Mouse (Mus musculus) kidney, postnatal 14 days (tissue): ENCODE data around the gene Prps2.
"Not testable (repeated sequence)": the region's sequence is repeated elsewhere in the genome, so short reads cannot be mapped to it uniquely, and the experiment has no call there.

ENCODE experiments used
- DNase-seq: peaks from one replicate; pipeline ENCODE4 v3.0.0; 2022; ENCODE audit warnings: mixed read lengths

Gene Prps2

DNA sequence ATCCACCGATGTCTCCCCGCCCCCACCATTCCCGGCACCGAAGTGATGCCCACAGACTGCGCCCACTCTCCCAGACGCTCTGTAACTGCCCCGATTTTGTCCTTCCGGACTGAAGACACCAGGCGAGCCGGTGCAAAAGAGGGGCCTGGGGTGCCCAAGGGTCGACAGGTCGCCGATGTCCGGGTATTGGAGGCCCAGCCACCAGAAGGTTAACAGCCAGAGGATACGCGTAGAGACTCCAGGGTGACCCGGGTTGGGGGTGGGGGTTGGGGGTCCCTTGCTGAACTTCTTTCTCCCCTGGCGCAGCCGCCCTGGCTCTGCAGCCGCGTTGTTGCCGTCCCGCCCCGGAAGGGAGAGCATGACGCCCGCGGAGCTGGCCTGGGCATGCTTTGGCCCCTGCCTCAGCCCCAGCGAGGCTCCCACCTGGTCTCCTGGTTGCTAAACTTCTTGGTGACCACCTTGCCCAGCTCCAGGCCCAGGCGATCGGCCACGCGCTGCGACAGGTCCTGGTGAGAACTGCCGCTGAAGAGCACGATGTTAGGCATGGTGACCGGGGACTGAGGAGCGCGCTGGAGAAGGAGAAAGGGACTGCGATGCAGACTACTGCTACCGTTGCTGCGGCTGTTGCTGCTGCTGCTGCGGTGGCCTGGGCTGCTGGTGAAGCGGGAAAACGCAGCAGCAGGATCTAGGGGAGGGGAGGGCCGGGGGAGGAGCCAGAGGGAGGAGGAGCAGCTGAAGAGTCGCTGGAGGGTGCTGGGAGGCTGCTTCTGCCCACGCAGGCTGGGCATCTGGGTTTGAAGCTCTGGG, at the start of gene Prps2:
Gene Prps2, minus strand, starts transcription at position 703 of the 807 bp plus-strand sequence.
- DNase-seq = peak; percentile 56

DNA sequence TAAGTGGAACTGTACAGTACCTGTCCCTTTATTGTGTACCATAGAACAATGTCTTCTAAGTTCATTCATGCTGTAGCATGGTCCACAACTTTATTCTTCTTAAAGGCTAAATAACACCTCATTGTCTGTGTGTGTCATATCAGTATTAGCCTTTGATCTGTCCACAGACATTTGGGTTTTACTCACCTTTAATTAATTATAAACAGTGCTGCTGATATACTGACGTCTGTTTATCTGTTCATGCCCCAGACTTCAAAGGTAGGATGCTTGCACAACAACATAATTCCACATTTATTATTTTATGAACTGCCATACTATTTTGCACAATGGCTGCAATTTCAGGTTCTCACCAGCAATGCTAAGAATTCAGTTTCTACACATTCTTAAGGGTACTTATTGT, 35.1 kb upstream of the Prps2 start:
- DNase-seq = no peak

DNA sequence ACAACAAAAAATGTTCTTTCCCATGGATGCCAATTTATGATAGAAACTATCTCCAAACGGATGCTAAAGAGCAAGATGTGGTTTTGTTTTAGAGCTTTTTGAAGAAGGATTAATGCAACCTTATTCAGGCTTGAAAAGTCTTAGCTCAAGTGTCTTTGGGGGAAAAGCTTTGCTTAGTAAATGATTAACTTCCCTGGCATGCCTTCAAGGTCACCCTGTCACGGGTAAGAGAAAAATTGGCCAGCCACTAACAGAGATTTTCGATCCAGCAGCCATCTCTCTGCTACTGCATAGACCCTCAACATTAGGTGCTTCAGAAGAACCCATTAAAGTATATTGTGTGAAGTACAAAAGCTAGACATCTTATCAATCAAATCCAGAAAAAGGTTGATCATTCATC, 12.4 kb upstream of the Prps2 start:
- DNase-seq = peak; percentile 56

DNA sequence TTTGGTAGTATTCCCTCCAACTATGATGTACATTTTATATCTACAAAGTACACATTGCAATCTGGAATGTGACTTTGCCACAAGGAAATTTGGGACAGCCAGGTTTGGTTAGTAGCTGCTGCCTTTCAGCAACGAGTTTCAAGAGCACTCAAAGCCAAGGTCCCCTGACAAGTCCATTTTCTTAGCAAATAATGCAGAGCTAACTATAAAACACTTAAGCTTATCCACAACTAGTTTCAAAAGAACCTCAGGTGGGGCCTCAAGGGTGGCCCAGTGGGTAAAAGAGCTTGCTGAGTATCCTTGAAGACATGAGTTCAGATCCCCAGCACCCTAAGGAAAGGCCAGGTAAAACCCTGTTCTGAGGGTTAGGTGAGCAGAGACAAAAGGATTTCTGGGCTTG, 4.1 kb upstream of the Prps2 start:
- no peak for DNase-seq

- no peak for DNase-seq
These were observed 271 bp upstream of the Prps2 start for GRCm38 (mm10) chrX:167382854-167383186.

- peak; percentile 19 for DNase-seq
These were observed 934 bp downstream of the Prps2 start for GRCm38 (mm10) chrX:167381583-167382046.

DNA sequence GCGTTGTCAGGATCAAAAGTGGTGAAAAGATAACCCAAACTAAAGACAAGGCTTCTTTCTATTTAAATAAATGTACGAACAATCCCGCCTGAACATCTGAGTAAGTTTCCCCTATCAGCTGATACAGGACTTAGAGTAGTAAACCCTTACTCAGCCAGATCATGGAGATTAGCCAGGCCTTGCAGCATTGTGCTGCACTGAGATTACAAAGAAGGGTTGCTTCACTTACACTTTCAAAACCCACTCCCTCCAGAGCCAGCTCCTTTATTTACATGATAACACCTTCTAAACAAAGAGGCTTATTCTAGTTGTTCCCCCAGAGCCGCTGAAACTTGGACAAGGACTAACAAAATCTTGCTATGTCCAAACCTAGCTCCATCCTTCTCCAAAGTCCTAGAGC, 2.5 kb downstream of the Prps2 start:
- no peak for DNase-seq

DNA sequence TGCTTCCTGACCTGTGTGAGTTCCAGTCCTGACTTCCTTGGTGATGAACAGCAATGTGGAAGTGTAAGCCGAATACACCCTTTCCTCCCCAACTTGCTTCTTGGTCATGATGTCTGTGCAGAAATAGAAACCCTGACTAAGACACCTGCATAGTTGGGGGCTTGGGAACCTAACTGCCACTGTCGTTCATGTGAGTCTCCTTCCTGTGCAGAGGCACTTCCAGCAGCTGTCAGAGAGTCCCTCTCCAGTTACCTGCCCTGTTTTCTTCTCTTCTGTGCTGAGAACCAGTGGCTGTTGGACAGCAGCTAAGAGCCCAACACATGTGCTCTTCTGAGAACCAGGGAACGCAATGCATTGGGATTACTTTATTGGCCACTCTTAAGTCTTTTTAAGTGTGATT, 21.3 kb downstream of the Prps2 start:
- DNase-seq = not testable (repeated sequence)

- DNase-seq = no peak
These were observed 22.8 kb downstream of the Prps2 start for GRCm38 (mm10) chrX:167359704-167360103.

DNA sequence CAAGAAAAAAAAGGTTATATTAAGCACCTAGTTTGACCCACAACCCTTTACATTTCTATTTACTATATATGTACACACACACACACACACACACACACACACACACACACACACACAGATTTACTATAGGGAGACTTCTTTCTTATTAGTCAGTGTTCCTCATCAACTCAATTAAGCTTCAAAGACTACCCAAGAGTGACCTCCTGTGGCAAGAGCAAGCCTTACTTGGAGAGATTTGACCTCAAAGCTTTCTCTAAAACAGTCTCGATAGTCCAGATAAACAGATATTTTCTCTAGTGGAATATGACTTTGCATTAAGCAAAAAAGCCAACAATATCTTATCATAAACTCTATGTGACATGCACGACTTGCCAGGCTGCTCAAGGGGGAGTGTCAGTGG, 25.1 kb downstream of the Prps2 start:
- peak; percentile 6 for DNase-seq

- DNase-seq = no peak
These were observed 26.6 kb downstream of the Prps2 start for GRCm38 (mm10) chrX:167355965-167356364.

GRCm38 (mm10) chrX:167353617-167354016, 28.9 kb downstream of the Prps2 start:
- no peak for DNase-seq

- no peak for DNase-seq
These were observed 36.1 kb downstream of the Prps2 start for GRCm38 (mm10) chrX:167346440-167346839.

DNA sequence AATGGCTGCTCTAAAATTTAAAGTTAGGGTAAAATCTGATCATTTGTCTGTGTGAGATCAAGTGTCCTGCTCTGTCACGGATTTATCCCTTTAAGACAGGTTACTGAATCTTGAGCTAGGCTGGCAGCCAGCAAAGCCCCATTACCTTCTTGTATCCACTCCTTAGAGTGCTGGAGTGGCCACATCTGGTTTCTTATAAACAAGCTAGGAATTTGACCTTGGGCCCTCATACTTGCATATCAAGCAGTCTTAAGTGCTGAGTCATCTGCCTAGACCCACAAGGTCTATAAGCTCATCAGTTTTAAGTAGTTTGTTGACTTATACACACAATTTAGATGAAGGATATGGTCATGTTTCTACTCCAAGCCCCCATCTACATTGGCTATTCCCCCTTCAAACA, 38.2 kb downstream of the Prps2 start:
- peak; percentile 24 for DNase-seq

DNA sequence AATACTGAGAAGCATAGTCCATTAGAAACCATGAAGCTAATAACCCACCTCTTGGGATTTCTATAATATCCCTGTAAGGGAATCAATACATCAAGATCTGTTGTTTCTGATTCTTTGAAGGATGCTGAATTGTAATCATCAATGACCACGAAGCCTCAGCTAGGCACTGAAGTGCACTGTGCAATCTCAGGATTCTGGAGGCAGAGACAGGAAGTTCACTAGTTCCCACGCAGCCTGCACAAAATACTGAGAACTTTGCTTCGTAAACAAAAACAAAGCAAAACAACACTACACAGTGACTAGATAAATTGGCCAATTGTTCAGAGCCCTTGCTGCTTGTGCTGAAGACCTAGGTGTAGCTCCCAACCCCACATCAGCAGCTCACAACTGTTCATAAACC, 40.7 kb downstream of the Prps2 start:
- DNase-seq = no peak

DNA sequence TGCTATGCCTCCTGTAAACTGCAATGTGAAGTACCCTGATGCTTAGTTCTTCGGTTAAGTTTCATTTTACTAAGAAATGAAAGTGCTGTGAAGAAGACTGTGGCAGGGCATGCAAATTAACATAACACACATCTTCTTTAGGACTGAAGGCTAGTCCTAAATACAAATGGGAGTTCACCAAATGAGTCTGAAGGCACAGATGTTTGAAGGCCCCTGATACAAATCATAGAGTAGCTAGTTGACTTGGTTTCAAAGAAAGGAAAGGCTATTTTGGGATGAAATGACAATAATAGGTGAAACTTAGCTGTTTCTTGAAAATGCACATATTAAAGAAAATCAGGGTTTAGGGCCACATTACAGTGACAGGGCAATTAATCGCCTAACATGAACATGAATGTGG, 42.4 kb downstream of the Prps2 start:
- no peak for DNase-seq

DNA sequence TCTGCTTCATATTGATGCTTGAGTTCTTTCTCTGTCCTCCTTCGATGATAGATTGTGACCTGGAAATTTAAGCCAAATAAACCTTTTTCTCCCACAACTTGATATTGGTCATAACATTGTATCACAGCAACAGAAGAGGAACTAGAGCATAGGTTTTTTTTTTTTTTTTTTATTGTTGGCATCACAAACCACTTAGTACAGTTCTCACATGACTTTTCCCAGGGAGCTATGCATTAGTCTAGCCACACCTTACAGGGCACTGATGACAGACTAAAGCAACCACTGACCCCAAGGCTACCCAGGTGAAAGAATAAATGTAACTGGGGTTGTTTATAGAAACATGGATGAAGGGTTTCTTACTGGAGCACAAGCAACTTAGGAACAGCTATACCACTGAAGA, 44.6 kb downstream of the Prps2 start:
- DNase-seq = no peak

DNA sequence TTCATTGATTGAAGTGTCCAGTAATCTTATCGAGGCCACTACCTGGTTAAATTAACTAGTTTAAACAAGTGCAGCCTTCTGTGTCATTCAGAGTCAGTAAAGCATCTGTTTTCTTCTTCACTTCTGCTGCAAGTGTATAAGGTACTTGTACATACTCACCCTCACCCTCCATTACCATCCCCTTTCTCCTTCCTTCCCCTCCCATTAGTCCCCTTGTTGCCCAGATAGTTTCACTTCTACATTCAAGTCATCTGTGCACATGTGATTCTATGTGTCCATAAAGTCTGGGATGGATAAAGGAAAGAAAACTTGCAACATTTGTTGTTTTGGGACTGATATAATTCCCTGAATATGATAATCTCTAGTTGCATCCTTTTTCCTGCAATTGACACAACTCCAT, 48.0 kb downstream of the Prps2 start:
- DNase-seq = no peak

GRCm38 (mm10) chrX:167332607-167333006, 49.9 kb downstream of the Prps2 start:
- no peak for DNase-seq

DNA sequence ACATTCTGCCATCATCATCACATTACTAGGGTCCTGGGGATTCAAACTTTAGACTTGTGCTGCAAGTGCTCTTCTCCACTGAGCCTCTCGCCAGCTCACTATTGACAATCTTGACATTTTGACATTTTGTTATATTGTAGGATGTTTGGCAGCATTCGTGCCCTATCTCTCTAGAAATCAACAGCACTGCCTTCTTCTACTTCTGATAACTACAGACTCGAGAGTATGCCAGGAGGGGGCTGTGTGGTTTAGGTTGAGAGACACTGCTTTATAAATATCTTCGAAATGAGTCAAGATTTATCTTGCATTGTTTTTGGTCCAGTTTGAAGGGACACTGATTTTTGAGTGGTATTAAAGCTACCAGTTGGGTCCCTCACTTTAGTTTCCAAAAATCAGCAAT, 51.6 kb downstream of the Prps2 start:
- DNase-seq = no peak

GRCm38 (mm10) chrX:167330399-167330798, 52.1 kb downstream of the Prps2 start, which contains the start of gene Tlr7:
Tlr7 (minus strand) TSS chrX:167330558.
- DNase-seq = no peak

DNA sequence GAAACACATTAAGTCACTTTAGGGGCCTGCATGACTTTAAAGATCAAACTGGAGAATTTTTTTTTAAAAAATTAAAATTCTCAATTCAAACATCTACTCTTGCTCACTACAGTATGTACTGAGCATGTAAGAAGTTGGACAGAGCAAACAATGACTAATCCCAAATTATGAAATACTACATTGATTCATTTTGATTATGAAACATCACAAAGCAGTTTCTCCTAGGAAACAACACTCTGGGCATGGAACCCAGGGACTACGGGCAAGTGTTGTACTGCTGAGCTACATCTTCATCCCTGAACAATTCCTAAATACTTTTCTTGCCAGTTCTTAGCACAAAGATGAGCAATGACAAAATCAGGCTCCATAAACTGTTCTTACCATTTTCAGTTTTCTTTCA, 52.9 kb downstream of the Prps2 start:
- no peak for DNase-seq

DNA sequence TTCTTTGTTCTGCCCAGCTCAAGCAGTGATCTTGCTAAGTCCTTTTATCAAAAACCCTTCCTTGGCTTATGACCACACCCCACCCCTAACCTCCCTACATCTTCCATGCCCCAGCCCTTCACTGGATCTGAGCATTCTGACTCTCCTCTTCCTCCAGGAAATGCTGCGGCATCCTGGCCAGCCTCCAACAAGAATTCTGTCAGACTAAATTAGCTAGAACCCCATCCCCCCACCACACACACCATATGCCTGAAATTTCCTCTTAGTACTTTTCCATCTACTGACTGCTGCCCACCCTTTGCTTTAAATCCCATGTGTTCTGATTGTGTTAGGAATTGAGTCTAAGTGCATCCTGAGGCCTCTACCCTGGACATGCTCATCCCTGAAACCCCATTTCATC, 53.5 kb downstream of the Prps2 start:
- DNase-seq = peak; percentile 10

DNA sequence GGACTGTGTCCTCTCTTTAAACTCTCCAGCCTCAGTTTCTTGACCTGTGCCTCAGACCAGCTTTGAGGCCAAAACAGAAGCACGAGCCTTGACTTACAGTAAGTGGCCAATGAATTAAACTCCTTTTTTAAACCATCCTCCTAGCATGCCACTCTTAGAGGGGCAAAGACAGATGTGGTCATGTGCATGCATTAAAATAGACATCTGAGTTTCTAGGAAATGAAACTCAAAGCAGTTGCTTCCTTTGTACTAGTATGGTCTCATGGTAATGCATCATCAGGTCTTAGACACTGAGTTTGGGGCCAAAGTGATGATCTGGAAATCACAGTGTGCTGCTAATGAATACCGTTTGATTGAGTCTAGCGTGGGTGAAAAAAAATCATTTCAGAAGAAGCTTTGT, 54.0 kb downstream of the Prps2 start:
- no peak for DNase-seq

- no peak for DNase-seq
These were observed 58.8 kb downstream of the Prps2 start for GRCm38 (mm10) chrX:167323742-167324141.
